Mouse (Mus musculus) heart, embryonic 14.5 days (tissue): ENCODE data around the gene Napb. TPM values are rescaled to one million over a fixed set of nuclear protein-coding genes. Genes with fewer than 3 reads are reported as not detected.
A peak's percentile ranks its signal among the peaks of the same experiment; 100 is the strongest.

ENCODE experiments used
- ATAC-seq: fragments of 200-750 bp; cut with Nextera tagmentation; 2 replicates; pipeline ENCODE4 v1.8.0; 2017; ENCODE audit warnings: low read depth, moderate TSS enrichment; ENCODE audit not compliant: insufficient number of reproducible peaks, insufficient read depth, low FRiP score
- H3K27ac ChIP-seq, 2 experiments: fragments of 200-500 bp in 1 of 2; fragments of 300-500 bp in 1 of 2; sonication (generic) in 1 of 2; replicated peaks in 1 of 2; 2 replicates each; pipeline ENCODE4 v1.5.1; 2012 to 2014; ENCODE audit warnings: low read depth in 2 of 2, low read length in 2 of 2, control low read depth in 1 of 2, mild to moderate bottlenecking in 1 of 2, mixed read lengths in 1 of 2; ENCODE audit not compliant: control insufficient read depth in 1 of 2, insufficient read depth in 1 of 2
- H3K27me3 ChIP-seq: fragments of 300-500 bp; sonication (generic); 2 replicates; pipeline ENCODE4 v1.6.1; 2014; ENCODE audit warnings: mild to moderate bottlenecking, low read length, control low read depth; ENCODE audit not compliant: control insufficient read depth, insufficient read depth
- H3K36me3 ChIP-seq: fragments of 300-500 bp; sonication (generic); 2 replicates; pipeline ENCODE4 v1.6.1; 2014; ENCODE audit warnings: mild to moderate bottlenecking, control low read depth, low read length, mixed read lengths; ENCODE audit not compliant: control insufficient read depth, insufficient read depth
- H3K4me1 ChIP-seq, 2 experiments: fragments of 200-500 bp in 1 of 2; fragments of 300-500 bp in 1 of 2; sonication (generic) in 1 of 2; 2 replicates each; pipeline ENCODE4 v1.6.1; 2012 to 2014; ENCODE audit warnings: low read length in 2 of 2, control low read depth in 1 of 2, mixed read lengths in 1 of 2; ENCODE audit not compliant: control insufficient read depth in 2 of 2, insufficient read depth in 2 of 2
- H3K4me2 ChIP-seq: fragments of 300-500 bp; sonication (generic); 2 replicates; pipeline ENCODE4 v1.6.1; 2014; ENCODE audit warnings: mild to moderate bottlenecking, low read length
- H3K4me3 ChIP-seq, 2 experiments: fragments of 200-500 bp in 1 of 2; fragments of 300-500 bp in 1 of 2; sonication (generic) in 1 of 2; 2 replicates each; pipeline ENCODE4 v1.5.1; 2012 to 2014; ENCODE audit warnings: low read length in 2 of 2, mild to moderate bottlenecking in 2 of 2, control low read depth in 1 of 2, low read depth in 1 of 2, moderate library complexity in 1 of 2; ENCODE audit not compliant: control insufficient read depth in 1 of 2, insufficient read depth in 1 of 2
- H3K9ac ChIP-seq: fragments of 300-500 bp; sonication (generic); 2 replicates; pipeline ENCODE4 v1.6.1; 2014; ENCODE audit warnings: mild to moderate bottlenecking, low read length
- H3K9me3 ChIP-seq: fragments of 300-500 bp; sonication (generic); 2 replicates; pipeline ENCODE4 v1.6.1; 2016; ENCODE audit warnings: low read length, control low read depth; ENCODE audit not compliant: control insufficient read depth
- WGBS: fragments of 180-500 bp; shearing (Covaris S2); extraction: QIAGEN DNeasy Blood & Tissue Kit; methylation state at CpG from one replicate; pipeline ENCODE4 v1.1.7; 2014; 5-methylcytosine and 5-hydroxymethylcytosine counted together
- polyA plus RNA-seq: library from polyadenylated mRNA; unstranded; fragments of >200 nt; fragmentation: Nextera tagmentation; extraction: Ambion mirVana; gene quantifications from 2 replicates; pipeline ENCODE4 v1.2.1, GENCODE M21; 2014

Gene Napb
- polyA plus RNA-seq, 1 experiment from 2014 or later = 3.0 TPM

DNA sequence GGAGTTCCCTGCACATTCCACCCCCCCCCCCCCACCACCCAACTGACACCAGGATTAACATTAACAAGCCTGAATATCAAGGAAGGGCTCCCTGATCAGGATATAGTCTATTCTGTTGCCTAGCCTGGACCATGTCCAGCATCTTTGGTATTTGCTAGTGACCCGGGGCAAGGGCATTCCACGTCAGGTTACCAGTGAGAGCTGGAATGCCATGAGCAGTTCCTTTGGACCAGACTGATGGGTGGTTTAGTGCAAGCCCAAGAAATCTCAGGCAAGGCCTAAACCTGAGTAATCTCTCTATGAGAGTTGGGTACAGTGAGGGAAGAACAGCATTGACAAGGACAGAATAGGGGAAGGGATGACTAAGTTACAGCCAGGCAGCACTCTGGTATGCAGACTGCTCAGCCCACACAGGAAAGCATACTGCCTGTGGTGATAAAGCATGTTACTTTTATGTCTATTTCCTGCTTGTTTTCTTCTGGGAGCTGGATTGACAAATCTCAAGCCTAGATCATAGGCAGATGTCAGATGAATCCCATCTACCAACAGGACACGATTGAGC, 11.7 kb upstream of the Napb start:
- H3K36me3 ChIP-seq = no peaks in the 10 kb centered on the region
- no peaks in the 10 kb centered on the region for H3K4me1 ChIP-seq
- no peak overlapping the region for H3K27ac ChIP-seq
- H3K4me3 ChIP-seq = no peak overlapping the region
- WGBS = 46% methylated on average over 3 of the region's 3 CpGs
- H3K9ac ChIP-seq = no peak overlapping the region
- H3K27me3 ChIP-seq = no peaks in the 10 kb centered on the region
- peaks cover 4% of the 10 kb centered on the region; the same call in 1 of the 2 replicates for H3K9me3 ChIP-seq
- ATAC-seq = no peak
- H3K4me2 ChIP-seq = no peak overlapping the region

GRCm38 (mm10) chr2:148743001-148743400, 10.7 kb upstream of the Napb start:
- WGBS = 64% methylated on average over 3 of the region's 3 CpGs
- Histone ChIP-seq H3K4me2 (no peak overlapping the region), H3K9me3 (peaks cover 4% of the 10 kb centered on the region; the same call in 1 of the 2 replicates), H3K36me3 (no peaks in the 10 kb centered on the region), H3K4me3 (no peak overlapping the region), H3K4me1 (no peaks in the 10 kb centered on the region), H3K27ac (no peak overlapping the region), H3K27me3 (no peaks in the 10 kb centered on the region), H3K9ac (no peak overlapping the region)
- ATAC-seq = no peak

- WGBS = under 1% methylated on average over 35 of the region's 35 CpGs
- H3K9me3 ChIP-seq = 0 out of 2 replicates have a peak, but pooled peaks cover 3% of the 10 kb centered on the region
- H3K4me2 ChIP-seq = peak overlapping the region; percentile 90
- H3K4me3 ChIP-seq = peak overlapping the region; percentile 79 to 80
- peak overlapping the region; percentile 86 for H3K9ac ChIP-seq
- H3K27me3 ChIP-seq = no peaks in the 10 kb centered on the region
- 0 out of 4 replicates have a peak overlapping the region, but pooled peaks of 1 of the 2 experiments have one; percentile 38 for H3K27ac ChIP-seq
- no peaks in the 10 kb centered on the region for H3K36me3 ChIP-seq
- ATAC-seq = peak; percentile 41
- H3K4me1 ChIP-seq = no peaks in the 10 kb centered on the region
These were observed 497 bp downstream of the Napb start for GRCm38 (mm10) chr2:148731614-148732326.

DNA sequence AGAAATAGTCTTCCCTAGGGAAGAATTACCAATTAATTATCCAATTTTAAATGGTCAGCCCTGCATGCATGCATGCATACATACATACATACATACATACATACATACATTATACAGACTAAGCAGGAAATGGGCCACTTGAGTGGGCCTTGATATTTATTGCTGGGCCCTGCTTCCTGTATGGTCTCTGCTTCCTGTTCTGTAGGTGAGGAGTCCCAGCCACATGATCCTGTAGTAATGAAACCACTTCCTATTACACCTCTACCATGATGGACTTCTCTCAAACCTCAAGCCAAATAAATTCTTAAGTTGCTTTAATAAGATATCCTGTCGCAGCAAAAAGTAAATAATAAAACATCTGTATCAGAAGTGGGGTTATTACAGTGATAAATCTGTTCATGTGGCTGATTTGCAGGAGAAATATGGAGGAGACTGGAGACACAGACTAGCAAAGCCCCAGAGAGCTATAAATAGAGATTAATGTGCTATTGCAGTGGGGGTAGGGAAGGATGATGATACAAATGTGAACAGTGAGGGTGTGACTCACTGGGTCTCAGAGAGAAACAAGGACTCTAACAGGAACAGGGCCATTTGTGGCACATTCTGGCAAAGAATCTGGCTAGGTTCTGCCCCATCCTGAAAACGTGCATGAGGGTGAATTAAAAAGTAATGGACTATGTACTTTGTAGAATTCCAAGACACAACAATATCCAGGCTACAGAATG, 12.8 kb downstream of the Napb start:
- no peak overlapping the region for H3K27ac ChIP-seq
- no peak overlapping the region for H3K4me2 ChIP-seq
- H3K4me3 ChIP-seq = no peak overlapping the region
- H3K36me3 ChIP-seq = no peaks in the 10 kb centered on the region
- 69% methylated on average over 2 of the region's 2 CpGs for WGBS
- H3K27me3 ChIP-seq = no peaks in the 10 kb centered on the region
- H3K9me3 ChIP-seq = no peaks in the 10 kb centered on the region
- H3K4me1 ChIP-seq = peaks cover 5 to 19% of the 10 kb centered on the region in 2 experiments
- ATAC-seq = no peak
- H3K9ac ChIP-seq = no peak overlapping the region

GRCm38 (mm10) chr2:148717072-148717471, 15.2 kb downstream of the Napb start:
- 35% methylated on average over 2 of the region's 2 CpGs for WGBS
- ATAC-seq = no peak
- H3K9ac ChIP-seq = no peak overlapping the region
- H3K36me3 ChIP-seq = no peaks in the 10 kb centered on the region
- H3K4me2 ChIP-seq = peak overlapping the region; percentile 16; the same call in 1 of the 2 replicates
- peaks cover 5 to 19% of the 10 kb centered on the region in 2 experiments for H3K4me1 ChIP-seq
- no peaks in the 10 kb centered on the region for H3K27me3 ChIP-seq
- H3K9me3 ChIP-seq = no peaks in the 10 kb centered on the region
- no peak overlapping the region for H3K4me3 ChIP-seq
- H3K27ac ChIP-seq = peak overlapping the region; percentile 1 to 72; a peak in 3 of 4 replicates

GRCm38 (mm10) chr2:148712326-148712725, 19.9 kb downstream of the Napb start:
- Histone ChIP-seq H3K9me3 (no peaks in the 10 kb centered on the region), H3K4me1 (peaks cover 3 to 10% of the 10 kb centered on the region in 2 experiments), H3K27ac (no peak overlapping the region), H3K9ac (no peak overlapping the region), H3K4me3 (no peak overlapping the region), H3K4me2 (no peak overlapping the region), H3K36me3 (peaks cover 10% of the 10 kb centered on the region; the same call in 1 of the 2 replicates), H3K27me3 (no peaks in the 10 kb centered on the region)
- no peak for ATAC-seq
- 87% methylated on average over 3 of the region's 3 CpGs for WGBS

- 81% methylated on average over 6 of the region's 6 CpGs for WGBS
- no peaks in the 10 kb centered on the region for H3K4me1 ChIP-seq
- H3K9ac ChIP-seq = no peak overlapping the region
- ATAC-seq = no peak
- H3K9me3 ChIP-seq = no peaks in the 10 kb centered on the region
- H3K27ac ChIP-seq = no peak overlapping the region
- H3K4me2 ChIP-seq = no peak overlapping the region
- H3K27me3 ChIP-seq = no peaks in the 10 kb centered on the region
- no peak overlapping the region for H3K4me3 ChIP-seq
- peaks cover 20% of the 10 kb centered on the region for H3K36me3 ChIP-seq
These were observed 25.1 kb downstream of the Napb start for GRCm38 (mm10) chr2:148707202-148707530.
